Mouse (Mus musculus): Measurements from ENCODE around the gene Tnip1.

DNA sequence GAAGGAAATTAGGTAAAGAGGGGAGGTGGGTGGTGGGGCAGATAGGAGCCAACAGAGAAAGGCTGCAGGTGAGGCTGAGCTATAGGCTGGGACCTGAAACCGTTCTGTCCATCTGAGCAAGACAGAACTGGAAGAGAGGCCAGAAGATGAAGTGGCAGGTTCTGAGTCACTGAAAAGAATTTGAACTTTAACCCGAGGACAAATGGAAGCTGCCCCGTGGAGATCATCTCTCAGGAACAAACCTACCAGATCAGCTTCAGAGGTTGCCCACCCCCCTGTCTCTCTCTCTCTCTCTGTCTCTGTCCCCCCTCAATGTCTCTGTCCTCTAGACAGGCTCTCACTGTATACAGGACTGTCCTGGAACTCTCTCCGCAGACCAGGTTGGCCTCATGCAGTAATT, 63.1 kb downstream of the Tnip1 start:
- TF ChIP-seq CTCF (IDR thresholded peaks at IDR 0.05 in 2 of 3, conservative IDR thresholded peaks at IDR 0.05 in 1 of 3; ENCODE audit: control insufficient read depth in 1 of 3, insufficient read depth in 1 of 3, low read depth in 2 of 3, low read length in 3 of 3, poor library complexity in 1 of 3, severe bottlenecking in 1 of 3) (no peak), POLR2A (IDR thresholded peaks at IDR 0.05; ENCODE audit: control insufficient read depth in 1 of 2, insufficient read depth in 1 of 2, low read depth in 1 of 2, low read length in 2 of 2, poor library complexity in 1 of 2) (no peak), POLR2AphosphoS2 (IDR thresholded peaks at IDR 0.05; ENCODE audit: low read length) (no peak), SIN3A (IDR thresholded peaks at IDR 0.05; ENCODE audit: low read length) (no peak), GATA1 (IDR thresholded peaks at IDR 0.05; ENCODE audit: low read depth, low read length) (no peak), CHD2 (IDR thresholded peaks at IDR 0.05; ENCODE audit: low read length) (no peak), USF1 (IDR thresholded peaks at IDR 0.05; ENCODE audit: low read depth, low read length) (no peak), CHD1 (IDR thresholded peaks at IDR 0.05; ENCODE audit: low read depth, low read length) (no peak), MAFK (IDR thresholded peaks at IDR 0.05; ENCODE audit: borderline replicate concordance, low read depth, low read length) (no peak), EP300 (IDR thresholded peaks at IDR 0.05; ENCODE audit: low read depth in 1 of 2, low read length in 2 of 2) (no peak), POLR2AphosphoS5 (IDR thresholded peaks at IDR 0.05; ENCODE audit: borderline replicate concordance, low read depth, low read length) (no peak), TBP (IDR thresholded peaks at IDR 0.05; ENCODE audit: low read depth, low read length) (no peak)
